8 mouse cellular contexts compared by ENCODE assay signal in genomic region chr7:83892333-83892669, GRCm38 (mm10). TPM values are rescaled to one million over a fixed set of nuclear protein-coding genes. Genes with fewer than 3 reads are reported as not detected.
DNase-seq lines count a peak whose midpoint lies in the region; ATAC-seq and TF ChIP-seq lines count a peak whose summit lies in the region.

No protein-coding gene starts in this region.

- peak overlapping the region; percentile 86 for H3K9ac ChIP-seq in liver, embryonic 14.5 days (replicated peaks)

- peaks cover 11% of the 10 kb centered on the region; the same call in 1 of the 2 replicates for H3K4me1 ChIP-seq in cerebellum, adult 2 months (ENCODE audit: control insufficient read depth, insufficient read depth, low read length)
- H3K4me1 ChIP-seq in thymus, adult 2 months (replicated peaks; ENCODE audit: control insufficient read depth, insufficient read depth, low read length), result peaks cover 4% of the 10 kb centered on the region
- H3K4me1 ChIP-seq in liver, embryonic 14.5 days (replicated peaks; ENCODE audit: control insufficient read depth in 2 of 2, insufficient read depth in 2 of 2, low read length in 1 of 2), result peaks cover 35 to 36% of the 10 kb centered on the region in 2 experiments

- no peak for DNase-seq in cerebellum, adult 2 months
- no peak for DNase-seq in cerebellum, adult 11-12 months
- DNase-seq in thymus, adult 2 months, result no peak
- no peak for DNase-seq in thymus, postnatal 25 days
- no peak for DNase-seq in liver, embryonic 14.5 days (ENCODE audit: low read depth in 3 of 3, low spot score in 3 of 3)
- no peak for DNase-seq in left cerebral cortex, postnatal 25 days (ENCODE audit: low spot score in 2 of 2)
- DNase-seq in left cerebral cortex, adult 11 months (ENCODE audit: low spot score), result no peak
- no peak for DNase-seq in natural killer cell, adult 2 months (ENCODE audit: low spot score in 2 of 2)

- H3K36me3 ChIP-seq in thymus, adult 2 months (ENCODE audit: control insufficient read depth, insufficient read depth, low read length), result peaks cover 11% of the 10 kb centered on the region
- H3K36me3 ChIP-seq in liver, embryonic 14.5 days (replicated peaks; ENCODE audit: control insufficient read depth, insufficient read depth, low read depth), result peaks cover 19% of the 10 kb centered on the region

- under 1% methylated on average over 21 of the region's 21 CpGs for WGBS in cerebellum, adult 2 months
- WGBS in thymus, adult 2 months, result under 1% methylated on average over 21 of the region's 21 CpGs
- 0% methylated on average over 21 of the region's 21 CpGs for WGBS in liver, embryonic 14.5 days (ENCODE audit: insufficient replicate concordance)

- no peak for TF ChIP-seq CTCF in cerebellum, adult 2 months (IDR thresholded peaks at IDR 0.05; ENCODE audit: borderline replicate concordance, insufficient read depth, low read depth, low read length)
- TF ChIP-seq CTCF in thymus, adult 2 months (IDR thresholded peaks at IDR 0.05; ENCODE audit: borderline replicate concordance, control insufficient read depth, extremely low read depth, insufficient read depth, low read length, poor library complexity), result no peak
- no peak for TF ChIP-seq CTCF in liver, embryonic 14.5 days (IDR thresholded peaks at IDR 0.05; ENCODE audit: low read depth)

- TF ChIP-seq POLR2A in cerebellum, adult 2 months (IDR thresholded peaks at IDR 0.05; ENCODE audit: borderline replicate concordance, insufficient read depth, low read length), result no peak
- TF ChIP-seq POLR2A in thymus, adult 2 months (IDR thresholded peaks at IDR 0.05; ENCODE audit: control insufficient read depth, extremely low read depth, insufficient read depth, low read length, poor library complexity), result no peak

- H3K4me3 ChIP-seq in cerebellum, adult 2 months (replicated peaks; ENCODE audit: insufficient read depth, low read depth, low read length), result peak overlapping the region; percentile 83
- H3K4me3 ChIP-seq in thymus, adult 2 months (ENCODE audit: control insufficient read depth, insufficient read depth, low read length), result peak overlapping the region; percentile 87
- peak overlapping the region; percentile 75 to 92 for H3K4me3 ChIP-seq in liver, embryonic 14.5 days (ENCODE audit: insufficient read depth in 1 of 2, low read depth in 2 of 2, low read length in 2 of 2)

- peak overlapping the region; percentile 82 for H3K4me2 ChIP-seq in liver, embryonic 14.5 days (ENCODE audit: low read depth)

- intact Hi-C loops in left cerebral cortex, postnatal 25 days (cut with DNase I), result no loop called here

- H3K27ac ChIP-seq in cerebellum, adult 2 months (ENCODE audit: insufficient read depth, low read length), result peak overlapping the region; percentile 48
- peak overlapping the region; percentile 59 for H3K27ac ChIP-seq in thymus, adult 2 months (ENCODE audit: control insufficient read depth, insufficient read depth, low read length)
- H3K27ac ChIP-seq in liver, embryonic 14.5 days, result peak overlapping the region; percentile 69

- H3K27me3 ChIP-seq in cerebellum, adult 2 months (ENCODE audit: control insufficient read depth, insufficient read depth, low read length), result no peaks in the 10 kb centered on the region
- no peaks in the 10 kb centered on the region for H3K27me3 ChIP-seq in thymus, adult 2 months (ENCODE audit: control insufficient read depth, insufficient read depth, low read length)
- no peaks in the 10 kb centered on the region for H3K27me3 ChIP-seq in liver, embryonic 14.5 days (ENCODE audit: control insufficient read depth, insufficient read depth, low read length)

- no peaks in the 10 kb centered on the region for H3K9me3 ChIP-seq in liver, embryonic 14.5 days (ENCODE audit: control insufficient read depth, low read length)

- TF ChIP-seq EP300 in liver, embryonic 14.5 days (IDR thresholded peaks at IDR 0.05; ENCODE audit: low read depth), result no peak

- ATAC-seq in liver, embryonic 14.5 days (ENCODE audit: insufficient read depth), result no peak

RNA-seq across cellular contexts. Expression of gene Mesd, which starts 8.0 kb away (rescaled TPM):
- polyA plus RNA-seq in cerebellum, adult 2 months (2012; rRNA removed), result 34.6 and 35.1 TPM in 2 replicates
- 12.2 and 14.2 TPM in 2 replicates for polyA plus RNA-seq in thymus, adult 2 months (2012; rRNA removed)
- 7.8 and 12.0 TPM in 2 replicates for polyA plus RNA-seq in liver, embryonic 14.5 days (2012; rRNA removed)
- 43.0 and 44.2 TPM in 2 replicates for polyA plus RNA-seq in liver, embryonic 14.5 days (2014; fragmentation: Nextera tagmentation; extraction: Ambion mirVana)
- 10 to 100 TPM; 54.7 to 58.8 TPM for total RNA-seq in left cerebral cortex, postnatal 25 days (2021)

RNA-seq across cellular contexts. Expression of gene Tlnrd1, which starts 8.2 kb away (rescaled TPM):
- polyA plus RNA-seq in cerebellum, adult 2 months (2012; rRNA removed), result 23.4 and 25.2 TPM in 2 replicates
- 24.1 and 30.1 TPM in 2 replicates for polyA plus RNA-seq in thymus, adult 2 months (2012; rRNA removed)
- polyA plus RNA-seq in liver, embryonic 14.5 days (2012; rRNA removed), result 16.7 and 18.6 TPM in 2 replicates
- polyA plus RNA-seq in liver, embryonic 14.5 days (2014; fragmentation: Nextera tagmentation; extraction: Ambion mirVana), result 9.9 and 12.6 TPM in 2 replicates
- 10 to 100 TPM; 21.4 to 26.5 TPM for total RNA-seq in left cerebral cortex, postnatal 25 days (2021)
